Mouse (Mus musculus) kidney, embryonic 14.5 days (tissue): Measurements from ENCODE around the gene Tenm3. TPM values are rescaled to one million over a fixed set of nuclear protein-coding genes. Genes with fewer than 3 reads are reported as not detected.

Experiments
- ATAC-seq: fragments of 200-750 bp; cut with Nextera tagmentation; 2 replicates; pipeline ENCODE4 v1.8.0; 2017; ENCODE audit warnings: moderate number of reproducible peaks, mild to moderate bottlenecking, moderate TSS enrichment, moderate library complexity; ENCODE audit not compliant: low FRiP score, low TSS enrichment
- H3K27ac ChIP-seq: fragments of 300-500 bp; sonication (generic); 2 replicates; pipeline ENCODE4 v1.5.1; 2014; ENCODE audit warnings: low read depth, mild to moderate bottlenecking, low read length, moderate library complexity, mixed read lengths
- H3K27me3 ChIP-seq: fragments of 300-500 bp; sonication (generic); 2 replicates; pipeline ENCODE4 v1.6.1; 2014; ENCODE audit warnings: mild to moderate bottlenecking, low read length; ENCODE audit not compliant: control insufficient read depth, insufficient read depth
- H3K36me3 ChIP-seq: fragments of 300-500 bp; sonication (generic); 2 replicates; pipeline ENCODE4 v1.6.1; 2014; ENCODE audit warnings: low read length, mixed read lengths; ENCODE audit not compliant: control insufficient read depth, insufficient read depth
- H3K4me1 ChIP-seq: fragments of 300-500 bp; sonication (generic); 2 replicates; pipeline ENCODE4 v1.6.1; 2014; ENCODE audit warnings: low read length, mixed read lengths; ENCODE audit not compliant: control insufficient read depth, insufficient read depth
- H3K4me2 ChIP-seq: fragments of 300-500 bp; sonication (generic); replicated peaks from 2 replicates; pipeline ENCODE4 v1.6.1; 2014; ENCODE audit warnings: low read depth, mild to moderate bottlenecking, low read length
- H3K4me3 ChIP-seq: fragments of 300-500 bp; sonication (generic); 2 replicates; pipeline ENCODE4 v1.5.1; 2014; ENCODE audit warnings: mild to moderate bottlenecking, low read length
- H3K9ac ChIP-seq: fragments of 300-500 bp; sonication (generic); 2 replicates; pipeline ENCODE4 v1.6.1; 2014; ENCODE audit warnings: low read depth, mild to moderate bottlenecking, low read length, moderate library complexity
- H3K9me3 ChIP-seq: fragments of 300-500 bp; sonication (generic); 2 replicates; pipeline ENCODE4 v1.6.1; 2016; ENCODE audit warnings: low read length; ENCODE audit not compliant: control insufficient read depth
- WGBS: fragments of 180-500 bp; shearing (Covaris S2); extraction: QIAGEN DNeasy Blood & Tissue Kit; methylation state at CpG from one replicate; pipeline ENCODE4 v1.1.7; 2014; 5-methylcytosine and 5-hydroxymethylcytosine counted together
- polyA plus RNA-seq: library from polyadenylated mRNA; unstranded; fragments of >200 nt; fragmentation: Nextera tagmentation; extraction: Ambion mirVana; gene quantifications from 2 replicates; pipeline ENCODE4 v1.2.1, GENCODE M21; 2014

Gene Tenm3
- polyA plus RNA-seq, 1 experiment from 2014 or later = 34.4 TPM

DNA sequence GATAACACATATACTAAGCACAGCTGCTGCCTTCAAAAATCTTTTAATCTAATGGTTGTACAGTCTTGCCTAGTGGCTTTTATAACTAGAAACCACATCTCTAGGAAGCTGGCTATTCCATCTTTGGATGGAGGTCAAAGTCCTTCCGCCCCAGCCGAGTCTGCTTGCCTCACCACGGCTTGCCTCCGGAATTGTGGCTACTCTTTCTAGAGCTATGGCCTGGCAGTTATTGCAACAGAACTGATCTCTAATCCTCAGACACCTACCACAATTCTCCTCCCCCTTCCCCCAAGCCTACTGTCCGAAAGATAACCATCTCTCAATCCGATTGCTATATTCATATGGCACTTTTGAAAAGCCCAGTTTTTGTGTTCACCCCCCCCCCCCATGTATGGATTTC, 101.0 kb downstream of the Tenm3 start:
- no peak overlapping the region for H3K9ac ChIP-seq
- no peak overlapping the region for H3K4me3 ChIP-seq
- H3K9me3 ChIP-seq = no peaks in the 10 kb centered on the region
- no peak overlapping the region for H3K4me2 ChIP-seq
- 96% methylated on average over 6 of the region's 6 CpGs for WGBS
- H3K36me3 ChIP-seq = no peaks in the 10 kb centered on the region
- no peaks in the 10 kb centered on the region for H3K4me1 ChIP-seq
- H3K27me3 ChIP-seq = no peaks in the 10 kb centered on the region
- H3K27ac ChIP-seq = no peak overlapping the region
- ATAC-seq = no peak

- Histone ChIP-seq H3K9me3 (no peaks in the 10 kb centered on the region), H3K9ac (no peak overlapping the region), H3K27ac (no peak overlapping the region), H3K4me3 (no peak overlapping the region), H3K4me1 (no peaks in the 10 kb centered on the region), H3K36me3 (no peaks in the 10 kb centered on the region), H3K4me2 (no peak overlapping the region), H3K27me3 (no peaks in the 10 kb centered on the region)
- no peak for ATAC-seq
- 61% methylated on average over 11 of the region's 11 CpGs for WGBS
These were observed 102.8 kb downstream of the Tenm3 start for GRCm38 (mm10) chr8:48740951-48741350.

DNA sequence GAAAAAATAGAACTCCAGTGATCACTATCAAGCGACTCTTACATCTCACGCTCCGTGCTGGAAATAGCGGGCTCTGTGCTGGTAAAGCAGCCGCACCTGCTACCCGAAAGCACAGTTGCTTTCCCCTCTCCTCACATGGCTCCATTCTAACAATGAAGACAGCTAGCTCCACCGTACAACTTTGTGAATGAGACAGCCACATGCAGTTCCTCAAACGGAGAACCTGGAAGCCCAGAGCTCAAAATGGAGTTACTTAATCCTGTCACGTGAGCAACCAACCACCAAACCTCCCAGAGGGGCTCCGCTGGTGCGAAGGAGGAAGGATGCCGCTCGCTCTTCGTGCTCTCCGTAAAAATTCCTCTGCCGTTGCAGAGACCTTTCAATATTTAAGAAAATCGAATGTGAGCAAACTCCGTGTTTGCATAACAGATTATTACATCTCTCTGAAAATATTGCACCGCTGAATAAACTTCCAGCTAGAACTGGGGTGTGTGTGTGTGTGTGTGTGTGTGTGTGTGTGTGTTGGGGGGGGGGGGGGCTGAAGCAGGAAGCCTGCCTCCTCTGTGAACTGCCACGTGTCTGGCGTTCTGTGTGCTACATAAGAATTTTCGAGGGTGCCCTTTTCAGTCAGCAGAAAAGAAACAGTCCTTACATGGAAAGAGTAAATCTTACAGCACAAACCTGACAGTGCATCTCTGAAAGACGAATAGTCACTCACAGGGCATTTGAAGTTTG, 103.4 kb downstream of the Tenm3 start:
- H3K9me3 ChIP-seq = no peaks in the 10 kb centered on the region
- no peak overlapping the region for H3K27ac ChIP-seq
- no peak overlapping the region for H3K4me2 ChIP-seq
- H3K4me3 ChIP-seq = no peak overlapping the region
- H3K4me1 ChIP-seq = no peaks in the 10 kb centered on the region
- no peaks in the 10 kb centered on the region for H3K27me3 ChIP-seq
- H3K36me3 ChIP-seq = no peaks in the 10 kb centered on the region
- no peak for ATAC-seq
- WGBS = 74% methylated on average over 23 of the region's 23 CpGs
- H3K9ac ChIP-seq = no peak overlapping the region

DNA sequence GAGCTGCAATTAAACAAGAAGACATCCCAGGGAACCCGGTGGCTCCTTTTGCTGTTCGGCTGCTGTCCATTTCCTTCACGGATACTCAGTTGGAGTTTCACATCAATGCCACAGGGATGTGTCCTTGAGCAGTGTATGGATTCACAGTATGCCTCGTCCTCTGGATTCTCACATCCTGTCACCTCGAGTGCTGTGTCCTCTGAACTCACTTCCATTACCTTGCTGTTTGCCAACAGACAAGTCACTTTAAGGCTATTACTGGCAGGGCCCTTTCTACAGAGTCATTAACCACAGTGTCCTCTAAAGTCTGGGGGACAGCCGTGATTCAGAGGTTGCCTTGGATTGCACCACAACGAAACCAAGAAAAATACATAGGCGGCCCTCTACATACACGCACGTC, 110.0 kb downstream of the Tenm3 start:
- WGBS = 51% methylated on average over 10 of the region's 10 CpGs
- no peak overlapping the region for H3K9ac ChIP-seq
- H3K36me3 ChIP-seq = no peaks in the 10 kb centered on the region
- ATAC-seq = no peak
- no peak overlapping the region for H3K4me2 ChIP-seq
- H3K9me3 ChIP-seq = no peaks in the 10 kb centered on the region
- H3K27me3 ChIP-seq = no peaks in the 10 kb centered on the region
- no peak overlapping the region for H3K27ac ChIP-seq
- no peaks in the 10 kb centered on the region for H3K4me1 ChIP-seq
- H3K4me3 ChIP-seq = no peak overlapping the region

DNA sequence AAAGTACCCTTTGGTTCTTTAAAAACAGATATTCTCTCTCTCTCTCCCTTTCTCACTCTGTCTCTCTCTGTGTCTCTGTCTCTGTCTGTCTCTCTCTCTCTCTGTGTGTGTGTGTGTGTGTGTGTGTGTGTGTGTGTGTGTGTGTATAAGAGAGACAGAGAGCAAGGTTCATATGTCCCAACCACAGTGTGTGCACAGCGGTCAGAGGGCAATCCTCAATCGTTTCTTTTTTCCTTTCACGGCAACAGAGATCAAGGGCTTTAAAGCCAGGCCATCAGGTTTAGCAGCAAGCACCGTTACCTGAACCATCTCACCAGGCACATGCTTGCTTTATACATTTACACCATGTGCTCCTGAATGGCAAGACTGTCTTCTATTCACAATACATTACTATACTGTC, 110.7 kb downstream of the Tenm3 start:
- H3K4me3 ChIP-seq = no peak overlapping the region
- no peaks in the 10 kb centered on the region for H3K27me3 ChIP-seq
- no peak overlapping the region for H3K9ac ChIP-seq
- no peak for ATAC-seq
- 51% methylated on average over 4 of the region's 4 CpGs for WGBS
- no peak overlapping the region for H3K4me2 ChIP-seq
- no peaks in the 10 kb centered on the region for H3K9me3 ChIP-seq
- no peak overlapping the region for H3K27ac ChIP-seq
- H3K36me3 ChIP-seq = no peaks in the 10 kb centered on the region
- H3K4me1 ChIP-seq = no peaks in the 10 kb centered on the region

DNA sequence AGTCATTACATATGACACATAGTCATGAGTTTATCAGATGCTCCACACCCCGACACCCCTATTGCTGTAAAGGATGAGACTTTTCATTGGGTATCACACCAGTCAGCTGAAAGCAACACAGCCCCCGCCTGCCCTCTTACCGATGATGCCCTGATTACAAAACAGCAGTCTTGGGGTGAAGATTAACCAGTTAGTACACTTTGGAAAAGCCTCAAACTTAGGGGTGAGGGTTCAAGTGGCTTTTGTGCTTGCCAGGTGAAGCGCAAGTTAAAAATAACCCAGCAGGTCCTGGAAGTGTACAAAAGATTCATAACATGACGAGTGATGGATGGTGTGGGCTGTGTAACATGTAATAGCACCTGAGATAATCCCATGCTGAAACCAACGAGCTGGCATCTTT, 113.0 kb downstream of the Tenm3 start:
- Histone ChIP-seq H3K9me3 (no peaks in the 10 kb centered on the region), H3K4me1 (no peaks in the 10 kb centered on the region), H3K4me3 (no peak overlapping the region), H3K36me3 (no peaks in the 10 kb centered on the region), H3K27me3 (no peaks in the 10 kb centered on the region), H3K9ac (no peak overlapping the region), H3K4me2 (no peak overlapping the region), H3K27ac (no peak overlapping the region)
- 79% methylated on average over 6 of the region's 6 CpGs for WGBS
- ATAC-seq = no peak

DNA sequence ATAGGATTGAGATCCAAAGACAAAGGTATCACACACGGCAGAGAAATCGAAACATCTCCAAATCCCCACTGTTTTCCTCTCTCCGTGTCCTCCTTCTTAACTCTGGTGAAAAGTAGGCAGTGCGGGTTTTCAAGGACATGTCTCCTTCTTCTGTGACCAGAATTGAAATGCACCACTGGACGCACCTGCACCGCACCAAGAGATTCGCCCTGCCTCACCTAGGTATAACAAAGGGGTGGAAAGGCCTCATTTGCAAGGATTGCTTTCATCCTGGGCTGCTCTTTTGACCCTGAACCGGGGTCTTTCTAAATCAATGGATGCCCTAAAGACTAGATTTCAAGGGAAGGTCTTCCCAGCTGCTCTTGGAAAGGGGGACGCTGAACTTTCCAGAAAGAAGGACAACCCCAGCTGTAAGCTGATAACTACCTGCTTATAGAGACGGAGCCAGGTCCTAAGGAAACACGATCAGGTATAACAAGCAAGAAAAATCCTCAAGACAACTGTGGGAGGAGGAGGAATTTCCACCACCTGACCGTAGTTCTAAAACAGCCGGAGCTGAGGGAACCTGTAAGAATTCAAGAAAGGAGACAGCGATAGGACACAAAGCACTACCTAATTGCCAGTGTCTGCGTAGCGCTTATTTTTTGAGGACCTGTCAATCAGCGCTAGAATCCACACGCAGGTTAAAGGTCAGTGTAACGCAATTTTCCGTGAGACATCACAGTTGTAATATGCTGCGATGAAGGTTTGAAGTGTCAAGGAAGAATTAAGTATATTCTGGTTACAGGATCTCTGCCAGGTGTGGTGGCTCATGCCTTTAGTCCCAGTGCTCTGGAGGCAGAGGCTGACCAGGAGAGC, 114.7 kb downstream of the Tenm3 start:
- 64% methylated on average over 21 of the region's 21 CpGs for WGBS
- no peak overlapping the region for H3K4me2 ChIP-seq
- no peak for ATAC-seq
- H3K27ac ChIP-seq = no peak overlapping the region
- no peak overlapping the region for H3K4me3 ChIP-seq
- no peaks in the 10 kb centered on the region for H3K27me3 ChIP-seq
- no peak overlapping the region for H3K9ac ChIP-seq
- H3K4me1 ChIP-seq = no peaks in the 10 kb centered on the region
- H3K9me3 ChIP-seq = no peaks in the 10 kb centered on the region
- H3K36me3 ChIP-seq = no peaks in the 10 kb centered on the region

DNA sequence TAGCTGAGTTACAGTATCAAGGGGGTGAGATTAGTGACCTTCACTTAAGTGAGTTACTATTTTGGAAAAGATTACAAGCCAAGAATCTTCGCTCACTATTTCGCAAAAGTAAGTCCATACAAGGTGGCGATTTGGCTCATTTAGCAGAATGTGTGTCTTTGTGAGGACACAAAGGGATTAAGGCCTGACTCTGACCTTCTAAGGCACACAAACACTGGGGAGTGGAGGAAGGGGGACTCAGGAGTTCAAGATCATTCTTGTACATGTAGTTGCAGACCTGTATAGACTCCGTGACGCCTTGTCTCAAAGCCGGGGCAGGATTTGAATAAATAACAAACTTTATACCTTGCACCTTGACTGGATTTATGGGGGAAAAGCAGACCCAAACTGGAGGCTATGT, 115.7 kb downstream of the Tenm3 start:
- Histone ChIP-seq H3K4me2 (no peak overlapping the region), H3K27me3 (no peaks in the 10 kb centered on the region), H3K9me3 (no peaks in the 10 kb centered on the region), H3K9ac (no peak overlapping the region), H3K36me3 (no peaks in the 10 kb centered on the region), H3K4me3 (no peak overlapping the region), H3K4me1 (no peaks in the 10 kb centered on the region), H3K27ac (no peak overlapping the region)
- WGBS = 79% methylated on average over 6 of the region's 6 CpGs
- ATAC-seq = no peak

- Histone ChIP-seq H3K36me3 (no peaks in the 10 kb centered on the region), H3K4me1 (no peaks in the 10 kb centered on the region; the same call in 1 of the 2 replicates), H3K9me3 (no peaks in the 10 kb centered on the region), H3K4me3 (no peak overlapping the region), H3K4me2 (no peak overlapping the region), H3K27me3 (no peaks in the 10 kb centered on the region), H3K27ac (no peak overlapping the region), H3K9ac (no peak overlapping the region)
- 68% methylated on average over 14 of the region's 14 CpGs for WGBS
- no peak for ATAC-seq
These were observed 121.0 kb downstream of the Tenm3 start for GRCm38 (mm10) chr8:48722744-48723143.
